Mouse (Mus musculus): ENCODE results near the gene Gm3488.
"Not testable (repeated sequence)": the region's sequence is repeated elsewhere in the genome, so short reads cannot be mapped to it uniquely, and the experiment has no call there.

Gene Gm3488

GRCm38 (mm10) chr14:5501374-5501773, at the start of gene Gm3488:
TSS of gene Gm3488 (plus strand) at chr14:5501674.
- not testable (repeated sequence) for DNase-seq (ENCODE audit: inconsistent ontology term)

DNA sequence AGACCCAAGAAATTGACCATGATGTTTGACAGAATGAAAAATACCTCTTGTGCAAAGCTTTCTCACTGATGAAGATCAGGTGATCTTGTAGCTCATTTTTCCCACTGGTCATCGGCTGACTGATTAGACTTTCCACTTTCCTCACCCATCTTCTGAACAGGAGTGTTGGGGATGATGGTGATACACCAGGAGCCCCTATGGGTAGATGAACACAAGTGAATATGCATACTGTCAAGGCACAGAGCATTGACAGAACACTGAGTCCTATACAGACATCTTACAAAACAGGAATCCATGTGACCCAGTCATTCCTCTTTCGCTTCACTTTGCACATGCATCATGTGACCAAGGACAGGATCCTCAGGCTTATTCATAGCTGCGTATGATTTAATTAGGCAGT, 46.1 kb upstream of the Gm3488 start, which contains the start of gene Gm3194:
Gene Gm3194 (minus strand): TSS at position 101 of the 400 bp plus-strand sequence.
- not testable (repeated sequence) for DNase-seq (ENCODE audit: inconsistent ontology term)

- not testable (repeated sequence) for DNase-seq (ENCODE audit: inconsistent ontology term)
Measured at GRCm38 (mm10) chr14:5460469-5460868, 41.0 kb upstream of the Gm3488 start.

DNA sequence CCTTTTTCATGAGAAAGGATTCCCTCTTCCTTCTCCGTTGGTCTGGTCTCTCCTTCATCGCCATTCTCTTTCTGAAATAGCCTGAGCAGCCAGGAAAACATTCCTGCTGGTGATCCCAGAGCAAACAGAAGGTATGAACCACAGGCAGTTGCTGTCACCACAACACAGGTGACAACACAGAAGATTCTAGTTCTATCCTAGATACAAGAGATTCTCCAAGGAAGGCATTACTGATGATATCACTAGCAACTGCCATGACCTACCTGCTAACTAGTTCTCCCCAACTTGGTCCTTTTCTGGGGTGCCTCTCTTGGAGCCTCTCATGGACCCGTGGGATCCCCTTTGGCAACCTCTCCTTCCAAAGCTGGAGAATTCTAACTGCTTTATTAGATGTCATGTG, 23.7 kb upstream of the Gm3488 start, which contains the start of gene Gm8246:
Gene Gm8246 (minus strand): TSS at position 101 of the 400 bp plus-strand sequence.
- not testable (repeated sequence) for DNase-seq (ENCODE audit: inconsistent ontology term)

GRCm38 (mm10) chr14:5483907-5484306, 17.6 kb upstream of the Gm3488 start, which contains the start of gene Gm3187:
TSS of gene Gm3187 (plus strand) at chr14:5484207.
- DNase-seq (ENCODE audit: inconsistent ontology term): not testable (repeated sequence)

DNA sequence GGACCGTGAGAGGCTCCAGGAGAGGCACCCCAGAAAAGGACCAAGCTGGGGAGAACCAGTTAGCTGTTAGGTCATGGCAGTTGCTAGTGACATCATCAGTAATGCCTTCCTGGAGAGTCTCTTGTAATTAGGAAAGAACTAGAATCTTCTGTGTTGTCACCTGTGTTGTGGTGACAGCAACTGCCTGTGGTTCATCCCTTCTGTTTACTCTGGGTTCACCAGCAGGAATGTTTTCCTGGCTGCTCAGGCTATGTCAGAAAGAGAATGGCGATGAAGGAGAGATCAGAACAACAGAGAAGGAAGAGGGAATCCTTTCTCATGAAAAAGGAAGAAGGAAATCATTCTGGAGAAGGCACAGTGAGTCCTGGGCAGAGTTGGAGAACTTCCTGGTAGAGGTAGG, 36.7 kb downstream of the Gm3488 start, which contains the start of gene Gm3532:
Gene Gm3532 (plus strand): TSS at position 301 of the 400 bp plus-strand sequence.
- not testable (repeated sequence) for DNase-seq (ENCODE audit: inconsistent ontology term)

Data from Muller cell, postnatal 12 days (primary cell).